Mouse (Mus musculus) heart, embryonic 11.5 days (tissue): ENCODE measurements around the gene Nav1. TPM values are rescaled to one million over a fixed set of nuclear protein-coding genes. Genes with fewer than 3 reads are reported as not detected.

ENCODE experiments used
- ATAC-seq: fragments of 200-750 bp; cut with Nextera tagmentation; replicated peaks from 2 replicates; pipeline ENCODE4 v1.8.0; 2017; ENCODE audit warnings: moderate library complexity; ENCODE audit not compliant: insufficient number of reproducible peaks, low FRiP score, low TSS enrichment
- H3K27ac ChIP-seq: fragments of 300-500 bp; sonication (generic); 2 replicates; pipeline ENCODE4 v1.5.1; 2014; ENCODE audit warnings: mild to moderate bottlenecking, low read depth, low read length
- H3K27me3 ChIP-seq: fragments of 300-500 bp; sonication (generic); 2 replicates; pipeline ENCODE4 v1.6.1; 2014; ENCODE audit warnings: mild to moderate bottlenecking, low read length, mixed read lengths; ENCODE audit not compliant: control insufficient read depth, insufficient read depth
- H3K36me3 ChIP-seq: fragments of 300-500 bp; sonication (generic); 2 replicates; pipeline ENCODE4 v1.6.1; 2014; ENCODE audit warnings: mild to moderate bottlenecking, low read length, moderate library complexity, mixed read lengths; ENCODE audit not compliant: control insufficient read depth, insufficient read depth
- H3K4me1 ChIP-seq: fragments of 300-500 bp; sonication (generic); 2 replicates; pipeline ENCODE4 v1.6.1; 2014; ENCODE audit warnings: low read length; ENCODE audit not compliant: control insufficient read depth, insufficient read depth
- H3K4me2 ChIP-seq: fragments of 300-500 bp; sonication (generic); 2 replicates; pipeline ENCODE4 v1.6.1; 2014; ENCODE audit warnings: mild to moderate bottlenecking, moderate library complexity
- H3K4me3 ChIP-seq: fragments of 300-500 bp; sonication (generic); 2 replicates; pipeline ENCODE4 v1.5.1; 2014; ENCODE audit warnings: low read depth, low read length
- H3K9ac ChIP-seq: fragments of 300-500 bp; sonication (generic); 2 replicates; pipeline ENCODE4 v1.6.1; 2014; ENCODE audit warnings: mild to moderate bottlenecking, low read depth, low read length, moderate library complexity
- H3K9me3 ChIP-seq: fragments of 300-500 bp; sonication (generic); replicated peaks from 2 replicates; pipeline ENCODE4 v1.6.1; 2016; ENCODE audit warnings: low read length; ENCODE audit not compliant: control insufficient read depth
- WGBS: fragments of 180-500 bp; shearing (Covaris S2); extraction: QIAGEN DNeasy Blood & Tissue Kit; methylation state at CpG from one replicate; pipeline ENCODE4 v1.1.7; 2014; ENCODE audit not compliant: insufficient replicate concordance; 5-methylcytosine and 5-hydroxymethylcytosine counted together
- polyA plus RNA-seq: library from polyadenylated mRNA; unstranded; fragments of >200 nt; fragmentation: Nextera tagmentation; extraction: Ambion mirVana; gene quantifications from 2 replicates; pipeline ENCODE4 v1.2.1, GENCODE M21; 2014

Gene Nav1
- polyA plus RNA-seq, 1 experiment from 2014 or later: 25.2 TPM

DNA sequence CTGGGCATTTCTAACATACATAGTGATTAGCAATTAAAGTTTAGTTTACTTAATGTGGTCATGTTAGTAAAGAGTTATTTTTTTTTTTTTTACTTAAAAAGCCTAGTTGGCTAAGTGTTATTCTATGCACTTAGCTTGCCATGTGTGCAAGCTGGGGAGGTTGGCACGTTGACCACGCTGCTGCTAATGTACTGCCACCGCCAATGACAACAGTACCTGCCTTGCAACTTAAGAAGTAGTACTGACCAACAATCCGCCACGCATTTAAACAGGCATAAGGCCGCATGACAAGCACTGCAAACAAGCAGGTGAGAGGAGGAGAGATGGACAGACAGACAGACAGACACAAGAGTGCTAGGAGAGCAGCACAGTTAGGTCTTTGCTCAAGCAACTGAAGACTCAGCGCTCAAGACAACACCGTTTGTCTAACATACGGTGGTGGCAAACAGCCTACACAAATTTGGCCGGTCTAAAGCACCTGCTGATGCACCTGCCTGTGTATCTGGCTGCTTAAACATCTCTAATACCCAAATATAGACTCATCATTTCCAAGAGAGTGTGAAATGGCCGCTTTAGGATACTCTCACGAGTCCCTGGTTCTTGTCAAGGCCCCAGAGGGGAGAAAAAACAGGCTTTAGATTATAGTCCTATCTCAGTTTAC, 610 bp downstream of the Nav1 start:
- H3K4me2 ChIP-seq: no peak overlapping the region
- whole genome bisulfite sequencing: 77% methylated on average over 12 of the region's 12 CpGs
- H3K27me3 ChIP-seq: no peaks in the 10 kb centered on the region
- H3K9ac ChIP-seq: no peak overlapping the region
- H3K27ac ChIP-seq: no peak overlapping the region
- no peaks in the 10 kb centered on the region for H3K9me3 ChIP-seq
- no peak overlapping the region for H3K4me3 ChIP-seq
- ATAC-seq: no peak
- no peaks in the 10 kb centered on the region for H3K36me3 ChIP-seq
- peaks cover 4% of the 10 kb centered on the region; the same call in 1 of the 2 replicates for H3K4me1 ChIP-seq

GRCm38 (mm10) chr1:135605530-135605929, 1.6 kb downstream of the Nav1 start:
- H3K4me2 ChIP-seq: no peak overlapping the region
- H3K4me1 ChIP-seq: peaks cover 4% of the 10 kb centered on the region; the same call in 1 of the 2 replicates
- H3K36me3 ChIP-seq: no peaks in the 10 kb centered on the region
- no peaks in the 10 kb centered on the region for H3K27me3 ChIP-seq
- H3K4me3 ChIP-seq: no peak overlapping the region
- H3K27ac ChIP-seq: no peak overlapping the region
- WGBS: 68% methylated on average over 5 of the region's 5 CpGs
- ATAC-seq: no peak
- no peak overlapping the region for H3K9ac ChIP-seq
- H3K9me3 ChIP-seq: no peaks in the 10 kb centered on the region

- no peaks in the 10 kb centered on the region for H3K9me3 ChIP-seq
- no peak overlapping the region for H3K9ac ChIP-seq
- H3K27me3 ChIP-seq: no peaks in the 10 kb centered on the region
- ATAC-seq: no peak
- H3K4me3 ChIP-seq: no peak overlapping the region
- no peak overlapping the region for H3K27ac ChIP-seq
- H3K36me3 ChIP-seq: no peaks in the 10 kb centered on the region
- H3K4me1 ChIP-seq: peaks cover 4% of the 10 kb centered on the region; the same call in 1 of the 2 replicates
- WGBS: 64% methylated on average over 7 of the region's 7 CpGs
- H3K4me2 ChIP-seq: no peak overlapping the region
Measured at GRCm38 (mm10) chr1:135604361-135605052, 2.6 kb downstream of the Nav1 start.

GRCm38 (mm10) chr1:135603121-135603870, 3.8 kb downstream of the Nav1 start:
- no peak overlapping the region for H3K4me3 ChIP-seq
- 45% methylated on average over 11 of the region's 11 CpGs for WGBS
- no peaks in the 10 kb centered on the region for H3K9me3 ChIP-seq
- H3K27me3 ChIP-seq: no peaks in the 10 kb centered on the region
- no peaks in the 10 kb centered on the region for H3K36me3 ChIP-seq
- ATAC-seq: no peak
- H3K4me2 ChIP-seq: no peak overlapping the region
- no peak overlapping the region for H3K9ac ChIP-seq
- peaks cover 4% of the 10 kb centered on the region; the same call in 1 of the 2 replicates for H3K4me1 ChIP-seq
- no peak overlapping the region for H3K27ac ChIP-seq

DNA sequence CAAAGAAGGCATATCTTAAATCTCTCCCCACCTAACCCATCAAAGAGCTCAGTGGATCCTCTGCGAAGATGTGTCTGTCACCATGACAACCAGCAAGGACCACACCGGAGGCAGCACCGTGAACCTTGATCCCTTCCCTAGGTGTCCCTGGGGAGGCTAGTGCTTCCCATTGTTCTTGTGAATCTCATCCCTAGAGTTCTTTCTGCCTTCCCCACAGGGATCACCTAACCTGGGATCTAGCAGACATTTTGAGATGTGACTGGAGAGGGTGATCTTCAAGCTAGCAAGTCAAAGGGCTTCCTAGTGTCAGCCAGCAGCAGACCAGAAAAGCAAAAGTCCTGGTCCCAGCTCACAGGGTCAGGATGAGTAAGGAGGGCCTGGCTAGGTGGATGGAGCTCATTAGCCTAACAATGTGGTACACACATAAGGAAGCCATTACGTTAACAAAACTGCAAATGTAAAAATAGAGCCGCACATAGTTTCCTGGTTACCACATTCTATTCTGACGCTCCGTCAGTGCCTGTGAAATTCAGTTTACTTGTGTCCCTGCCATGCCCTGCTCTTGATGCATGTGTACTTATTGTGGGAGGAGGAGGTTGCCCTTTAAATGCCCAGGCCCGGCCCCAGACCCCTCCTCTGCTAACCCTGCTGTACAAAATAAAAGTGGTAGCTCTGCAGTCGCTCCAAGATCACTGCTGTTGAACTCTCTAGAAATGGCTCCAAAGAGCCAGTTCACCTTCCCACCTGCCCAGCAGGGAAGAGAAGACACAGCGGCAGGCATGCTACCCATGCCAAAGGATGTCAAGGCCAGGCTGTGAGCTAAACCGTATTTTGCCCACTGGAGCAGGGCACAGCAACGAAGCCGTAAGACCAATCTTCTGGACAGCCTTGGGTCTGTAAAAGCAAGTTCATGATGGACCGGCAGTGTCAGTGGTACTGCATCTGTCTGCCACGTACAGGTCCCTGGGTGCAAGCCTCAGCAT, 6.8 kb downstream of the Nav1 start:
- no peak overlapping the region for H3K4me2 ChIP-seq
- no peak for ATAC-seq
- no peaks in the 10 kb centered on the region for H3K27me3 ChIP-seq
- H3K4me3 ChIP-seq: no peak overlapping the region
- H3K9ac ChIP-seq: no peak overlapping the region
- WGBS: 60% methylated on average over 15 of the region's 15 CpGs
- H3K9me3 ChIP-seq: no peaks in the 10 kb centered on the region
- no peak overlapping the region for H3K27ac ChIP-seq
- 0 out of 2 replicates have a peak, but pooled peaks cover 1% of the 10 kb centered on the region for H3K36me3 ChIP-seq
- H3K4me1 ChIP-seq: peaks cover 4% of the 10 kb centered on the region; the same call in 1 of the 2 replicates

DNA sequence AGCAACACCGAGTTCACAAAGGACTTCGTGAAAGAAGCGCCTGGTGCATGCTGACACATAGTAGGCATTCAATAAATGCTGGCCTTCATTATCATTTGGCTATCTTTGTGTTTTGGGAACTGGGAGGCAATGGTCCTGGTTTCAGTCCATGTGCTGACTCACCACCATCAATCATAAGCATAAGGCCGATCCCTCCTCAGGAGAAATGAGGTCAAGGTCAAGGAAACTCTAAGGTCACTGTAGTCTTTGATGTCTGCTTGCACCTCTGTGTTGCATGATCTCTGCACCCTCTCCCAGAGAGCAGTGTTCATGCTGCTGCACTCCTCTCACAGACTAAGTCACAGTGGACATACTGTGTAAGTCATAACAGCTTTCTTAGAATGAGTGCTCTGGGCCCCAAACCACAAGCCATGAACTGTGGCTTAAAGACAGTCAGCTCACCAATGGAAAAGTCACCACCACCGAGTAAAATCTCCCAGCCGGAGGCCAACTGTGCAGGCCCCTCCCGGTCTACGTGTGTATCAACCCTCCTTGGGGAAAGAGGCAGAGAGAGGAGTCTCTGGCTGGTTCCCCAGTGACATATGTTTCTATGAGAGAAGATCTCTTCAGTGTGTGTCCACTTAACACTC, 8.7 kb downstream of the Nav1 start:
- ATAC-seq: no peak
- H3K36me3 ChIP-seq: 0 out of 2 replicates have a peak, but pooled peaks cover 3% of the 10 kb centered on the region
- H3K27me3 ChIP-seq: no peaks in the 10 kb centered on the region
- H3K4me3 ChIP-seq: no peak overlapping the region
- H3K4me1 ChIP-seq: peaks cover 4% of the 10 kb centered on the region; the same call in 1 of the 2 replicates
- H3K9ac ChIP-seq: no peak overlapping the region
- no peak overlapping the region for H3K4me2 ChIP-seq
- WGBS: 80% methylated on average over 8 of the region's 8 CpGs
- no peak overlapping the region for H3K27ac ChIP-seq
- H3K9me3 ChIP-seq: no peaks in the 10 kb centered on the region

DNA sequence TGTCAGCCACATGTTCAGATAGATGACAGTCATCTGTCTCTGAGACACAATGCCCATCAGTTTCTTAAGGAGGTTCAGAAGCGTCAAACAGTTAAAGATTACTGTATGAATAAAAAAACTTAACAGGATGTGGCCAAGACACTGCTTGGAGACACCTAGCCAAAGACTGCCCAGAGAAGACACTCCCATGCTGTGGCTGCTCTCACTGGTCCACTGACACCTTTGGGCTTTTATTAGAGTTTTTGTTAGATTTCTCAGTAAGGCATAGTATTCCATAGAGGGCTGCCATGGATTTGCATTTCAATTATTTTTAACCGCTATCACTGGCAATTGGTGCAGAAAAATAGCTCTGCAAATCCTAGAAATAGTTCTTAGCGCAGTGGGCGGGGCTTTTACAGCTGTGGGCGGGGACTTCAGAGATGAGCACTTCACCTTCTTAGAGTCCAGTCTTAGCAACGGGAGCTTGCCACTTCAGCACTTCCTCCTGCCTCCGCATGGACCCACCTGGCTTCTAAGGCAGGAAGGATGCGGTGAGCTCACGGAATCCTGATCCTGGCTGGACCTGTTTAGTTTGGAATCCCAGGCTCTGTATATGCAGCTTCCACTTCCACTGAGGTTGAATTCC, 12.7 kb downstream of the Nav1 start:
- Histone ChIP-seq H3K4me3 (no peak overlapping the region), H3K9ac (no peak overlapping the region), H3K4me2 (no peak overlapping the region), H3K4me1 (no peaks in the 10 kb centered on the region), H3K9me3 (no peaks in the 10 kb centered on the region), H3K36me3 (0 out of 2 replicates have a peak, but pooled peaks cover 3% of the 10 kb centered on the region), H3K27me3 (no peaks in the 10 kb centered on the region), H3K27ac (no peak overlapping the region)
- 38% methylated on average over 9 of the region's 9 CpGs for WGBS
- no peak for ATAC-seq
